Mouse (Mus musculus): ENCODE results near the gene Gna12. TPM values are rescaled to one million over a fixed set of nuclear protein-coding genes. Genes with fewer than 3 reads are reported as not detected.

Gna12 gene
- polyA plus RNA-seq, 1 experiment = 42.1 TPM

GRCm38 (mm10) chr5:140801782-140802181, 28.4 kb downstream of the Gna12 start:
- Histone ChIP-seq H3K36me3 (ENCODE audit: control insufficient read depth, insufficient read depth) (no peaks in the 10 kb centered on the region), H3ac (ENCODE audit: control insufficient read depth, insufficient read length, low read depth) (no peak overlapping the region), H3K79me3 (ENCODE audit: low read depth) (peaks cover 2% of the 10 kb centered on the region), H3K79me2 (ENCODE audit: control insufficient read depth, insufficient read depth) (peaks cover 2% of the 10 kb centered on the region), H3K4me3 (ENCODE audit: insufficient read depth, poor library complexity, severe bottlenecking) (no peak overlapping the region), H3K27me3 (ENCODE audit: control insufficient read depth, insufficient read depth, insufficient read length) (no peaks in the 10 kb centered on the region)
- no peak for TF ChIP-seq FOSL1 (IDR thresholded peaks at IDR 0.05; ENCODE audit: insufficient read depth, low read length, poor library complexity, severe bottlenecking)

- Histone ChIP-seq H3K79me3 (ENCODE audit: low read depth) (peaks cover 2% of the 10 kb centered on the region), H3K79me2 (ENCODE audit: control insufficient read depth, insufficient read depth) (no peaks in the 10 kb centered on the region), H3K4me3 (ENCODE audit: insufficient read depth, poor library complexity, severe bottlenecking) (no peak overlapping the region), H3ac (ENCODE audit: control insufficient read depth, insufficient read length, low read depth) (no peak overlapping the region), H3K27me3 (ENCODE audit: control insufficient read depth, insufficient read depth, insufficient read length) (no peaks in the 10 kb centered on the region), H3K36me3 (ENCODE audit: control insufficient read depth, insufficient read depth) (no peaks in the 10 kb centered on the region)
- TF ChIP-seq MYOG (IDR thresholded peaks at IDR 0.05; ENCODE audit: control insufficient read depth, extremely low read depth, insufficient read length) = no peak
- TF ChIP-seq USF1 (IDR thresholded peaks at IDR 0.05; ENCODE audit: low read depth) = no peak
- TF ChIP-seq MYOD1 (IDR thresholded peaks at IDR 0.05; ENCODE audit: control insufficient read depth, insufficient read length, low read depth) = no peak
- TF ChIP-seq CEBPB (IDR thresholded peaks at IDR 0.05; ENCODE audit: low read depth) = no peak
- TF ChIP-seq MAX (IDR thresholded peaks at IDR 0.05) = no peak
- no peak for TF ChIP-seq CTCF (IDR thresholded peaks at IDR 0.05; ENCODE audit: control insufficient read depth, insufficient read depth, insufficient read length)
- TF ChIP-seq FOSL1 (IDR thresholded peaks at IDR 0.05; ENCODE audit: insufficient read depth, low read length, poor library complexity, severe bottlenecking) = no peak
Observed at GRCm38 (mm10) chr5:140800288-140800923, 29.8 kb downstream of the Gna12 start.

- H3K4me3 ChIP-seq (ENCODE audit: insufficient read depth, poor library complexity, severe bottlenecking) = no peak overlapping the region
- peaks cover 1% of the 10 kb centered on the region for H3K79me2 ChIP-seq (ENCODE audit: control insufficient read depth, insufficient read depth)
- H3K79me3 ChIP-seq (ENCODE audit: low read depth) = peaks cover 4% of the 10 kb centered on the region
- TF ChIP-seq CTCF (IDR thresholded peaks at IDR 0.05; ENCODE audit: control insufficient read depth, insufficient read depth, insufficient read length) (no peak), MAX (IDR thresholded peaks at IDR 0.05) (no peak), FOSL1 (IDR thresholded peaks at IDR 0.05; ENCODE audit: insufficient read depth, low read length, poor library complexity, severe bottlenecking) (no peak), MYOD1 (IDR thresholded peaks at IDR 0.05; ENCODE audit: control insufficient read depth, insufficient read length, low read depth) (no peak)
- no peaks in the 10 kb centered on the region for H3K36me3 ChIP-seq (ENCODE audit: control insufficient read depth, insufficient read depth)
- no peaks in the 10 kb centered on the region for H3K27me3 ChIP-seq (ENCODE audit: control insufficient read depth, insufficient read depth, insufficient read length)
- H3ac ChIP-seq (ENCODE audit: control insufficient read depth, insufficient read length, low read depth) = no peak overlapping the region
Observed at GRCm38 (mm10) chr5:140799190-140799589, 31.0 kb downstream of the Gna12 start.

DNA sequence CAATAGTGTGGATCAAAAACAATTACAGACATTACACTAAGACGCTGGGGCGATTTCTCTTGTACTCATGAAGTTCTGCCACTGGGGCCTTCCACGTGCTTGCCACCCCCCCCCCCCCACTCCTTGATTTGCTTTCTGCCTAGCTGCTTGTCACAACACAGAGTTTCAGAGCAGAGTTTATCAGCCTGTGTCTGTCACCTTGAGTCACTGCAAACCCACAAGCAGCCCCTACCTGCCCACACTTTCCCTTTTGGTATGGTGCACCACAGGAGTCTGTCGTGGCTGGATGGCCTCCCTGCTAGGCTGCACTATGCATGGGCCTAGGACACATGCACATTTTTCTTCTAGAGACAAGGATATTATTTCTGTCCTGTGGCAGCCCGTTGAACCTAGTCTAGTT, 31.5 kb downstream of the Gna12 start:
- Histone ChIP-seq H3K79me2 (ENCODE audit: control insufficient read depth, insufficient read depth) (peaks cover 5% of the 10 kb centered on the region), H3ac (ENCODE audit: control insufficient read depth, insufficient read length, low read depth) (no peak overlapping the region), H3K79me3 (ENCODE audit: low read depth) (peaks cover 4% of the 10 kb centered on the region), H3K4me3 (ENCODE audit: insufficient read depth, poor library complexity, severe bottlenecking) (no peak overlapping the region), H3K36me3 (ENCODE audit: control insufficient read depth, insufficient read depth) (no peaks in the 10 kb centered on the region), H3K27me3 (ENCODE audit: control insufficient read depth, insufficient read depth, insufficient read length) (no peaks in the 10 kb centered on the region)
- TF ChIP-seq USF1 (IDR thresholded peaks at IDR 0.05; ENCODE audit: low read depth) (no peak), MYOG (IDR thresholded peaks at IDR 0.05; ENCODE audit: control insufficient read depth, extremely low read depth, insufficient read length) (no peak), MYOD1 (IDR thresholded peaks at IDR 0.05; ENCODE audit: control insufficient read depth, insufficient read length, low read depth) (no peak), CEBPB (IDR thresholded peaks at IDR 0.05; ENCODE audit: low read depth) (no peak), MAX (IDR thresholded peaks at IDR 0.05) (no peak), CTCF (IDR thresholded peaks at IDR 0.05; ENCODE audit: control insufficient read depth, insufficient read depth, insufficient read length) (no peak), FOSL1 (IDR thresholded peaks at IDR 0.05; ENCODE audit: insufficient read depth, low read length, poor library complexity, severe bottlenecking) (no peak)

DNA sequence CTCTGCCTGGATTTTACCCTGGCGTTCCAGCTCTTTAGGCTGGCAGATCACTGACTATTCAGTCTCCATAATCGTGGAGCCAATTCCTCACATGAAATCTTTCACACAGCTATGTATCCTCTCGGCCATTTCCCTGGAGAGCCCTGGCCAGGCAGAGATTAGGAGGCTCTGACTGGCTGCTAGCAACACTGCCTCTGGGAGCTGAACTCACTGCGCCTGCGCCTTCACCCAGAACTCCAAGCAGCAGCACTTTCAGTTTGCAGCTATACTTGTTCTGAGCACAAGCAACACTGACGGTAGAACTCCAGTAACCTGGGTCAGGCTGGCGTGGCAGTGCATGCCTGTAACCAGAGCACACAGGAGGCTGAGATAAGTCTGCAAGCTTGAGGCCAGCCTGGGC, 32.1 kb downstream of the Gna12 start:
- TF ChIP-seq MAX (IDR thresholded peaks at IDR 0.05) (no peak), FOSL1 (IDR thresholded peaks at IDR 0.05; ENCODE audit: insufficient read depth, low read length, poor library complexity, severe bottlenecking) (no peak), MYOD1 (IDR thresholded peaks at IDR 0.05; ENCODE audit: control insufficient read depth, insufficient read length, low read depth) (no peak)
- no peak overlapping the region for H3K4me3 ChIP-seq (ENCODE audit: insufficient read depth, poor library complexity, severe bottlenecking)
- H3ac ChIP-seq (ENCODE audit: control insufficient read depth, insufficient read length, low read depth) = no peak overlapping the region
- no peaks in the 10 kb centered on the region for H3K36me3 ChIP-seq (ENCODE audit: control insufficient read depth, insufficient read depth)
- H3K27me3 ChIP-seq (ENCODE audit: control insufficient read depth, insufficient read depth, insufficient read length) = no peaks in the 10 kb centered on the region
- H3K79me2 ChIP-seq (ENCODE audit: control insufficient read depth, insufficient read depth) = peaks cover 5% of the 10 kb centered on the region
- peaks cover 4% of the 10 kb centered on the region for H3K79me3 ChIP-seq (ENCODE audit: low read depth)

DNA sequence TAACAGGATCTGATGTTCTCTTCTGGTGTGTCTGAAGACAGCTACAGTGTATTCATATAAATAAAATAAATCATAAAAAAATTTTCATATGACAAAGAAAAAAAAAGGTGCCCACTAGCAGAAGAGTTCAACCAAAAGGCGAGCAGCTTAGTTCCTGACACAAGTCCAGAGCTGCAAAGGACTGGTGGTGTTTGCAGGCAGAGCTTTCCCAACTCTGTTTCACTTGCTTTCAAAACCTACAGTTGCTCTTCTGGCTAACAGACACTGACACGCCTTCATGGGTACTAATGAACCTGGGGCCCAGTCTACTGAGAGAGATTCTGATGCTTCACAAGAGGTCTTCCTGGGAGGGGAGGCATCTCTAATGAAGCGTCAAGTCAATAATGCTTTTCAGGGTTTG, 34.2 kb downstream of the Gna12 start:
- TF ChIP-seq MYOG (IDR thresholded peaks at IDR 0.05; ENCODE audit: control insufficient read depth, extremely low read depth, insufficient read length) = no peak
- no peak for TF ChIP-seq CTCF (IDR thresholded peaks at IDR 0.05; ENCODE audit: control insufficient read depth, insufficient read depth, insufficient read length)
- TF ChIP-seq CEBPB (IDR thresholded peaks at IDR 0.05; ENCODE audit: low read depth) = no peak
- TF ChIP-seq USF1 (IDR thresholded peaks at IDR 0.05; ENCODE audit: low read depth) = no peak
- no peak for TF ChIP-seq FOSL1 (IDR thresholded peaks at IDR 0.05; ENCODE audit: insufficient read depth, low read length, poor library complexity, severe bottlenecking)
- no peak for TF ChIP-seq MAX (IDR thresholded peaks at IDR 0.05)
- no peak for TF ChIP-seq MYOD1 (IDR thresholded peaks at IDR 0.05; ENCODE audit: control insufficient read depth, insufficient read length, low read depth)
- Histone ChIP-seq H3K79me2 (ENCODE audit: control insufficient read depth, insufficient read depth) (peaks cover 18% of the 10 kb centered on the region), H3K79me3 (ENCODE audit: low read depth) (peaks cover 6% of the 10 kb centered on the region), H3ac (ENCODE audit: control insufficient read depth, insufficient read length, low read depth) (no peak overlapping the region), H3K36me3 (ENCODE audit: control insufficient read depth, insufficient read depth) (no peaks in the 10 kb centered on the region), H3K4me3 (ENCODE audit: insufficient read depth, poor library complexity, severe bottlenecking) (no peak overlapping the region), H3K27me3 (ENCODE audit: control insufficient read depth, insufficient read depth, insufficient read length) (no peaks in the 10 kb centered on the region)

Data from C2C12 (cell line).